Mouse (Mus musculus): Measurements from ENCODE around the gene Wasf1. TPM values are rescaled to one million over a fixed set of nuclear protein-coding genes. Genes with fewer than 3 reads are reported as not detected.

Gene Wasf1
- polyA plus RNA-seq, 1 experiment from 2014 or later = 79.7 TPM

GRCm38 (mm10) chr10:40950176-40950575 lies 66.9 kb downstream of the Wasf1 start:
- no peak overlapping the region for H3K27ac ChIP-seq
- no peaks in the 10 kb centered on the region for H3K4me1 ChIP-seq
- H3K9me3 ChIP-seq = no peaks in the 10 kb centered on the region
- no peak overlapping the region for H3K4me2 ChIP-seq (replicated peaks)
- no peak overlapping the region for H3K4me3 ChIP-seq
- H3K9ac ChIP-seq = no peak overlapping the region
- 75% methylated on average over 3 of the region's 3 CpGs for WGBS
- no peak for ATAC-seq (ENCODE audit: low FRiP score, low read depth)
- no peaks in the 10 kb centered on the region for H3K27me3 ChIP-seq (replicated peaks)
- peaks cover 15% of the 10 kb centered on the region for H3K36me3 ChIP-seq

- H3K4me1 ChIP-seq = no peaks in the 10 kb centered on the region
Observed at GRCm38 (mm10) chr10:40956206-40956605, 72.9 kb downstream of the Wasf1 start.

GRCm38 (mm10) chr10:40961365-40961764 lies 78.1 kb downstream of the Wasf1 start:
- WGBS = 53% methylated on average over 6 of the region's 6 CpGs
- H3K9ac ChIP-seq = no peak overlapping the region
- no peak overlapping the region for H3K4me2 ChIP-seq (replicated peaks)
- H3K36me3 ChIP-seq = peaks cover 8% of the 10 kb centered on the region; the same call in 1 of the 2 replicates
- no peaks in the 10 kb centered on the region for H3K4me1 ChIP-seq
- H3K4me3 ChIP-seq = no peak overlapping the region
- no peaks in the 10 kb centered on the region for H3K9me3 ChIP-seq
- no peak overlapping the region for H3K27ac ChIP-seq
- no peaks in the 10 kb centered on the region for H3K27me3 ChIP-seq (replicated peaks)
- ATAC-seq (ENCODE audit: low FRiP score, low read depth) = no peak

More at GRCm38 (mm10) chr10:40956206-40956605, 72.9 kb downstream of the Wasf1 start:
- ATAC-seq (ENCODE audit: low FRiP score, low read depth) = no peak
- H3K27ac ChIP-seq = no peak overlapping the region
- H3K9ac ChIP-seq = no peak overlapping the region
- no peak overlapping the region for H3K4me3 ChIP-seq
- H3K36me3 ChIP-seq = peaks cover 14% of the 10 kb centered on the region
- 92% methylated on average over 5 of the region's 5 CpGs for WGBS
- H3K9me3 ChIP-seq = no peaks in the 10 kb centered on the region
- no peak overlapping the region for H3K4me2 ChIP-seq (replicated peaks)
- no peaks in the 10 kb centered on the region for H3K27me3 ChIP-seq (replicated peaks)

GRCm38 (mm10) chr10:40962008-40962407 lies 78.7 kb downstream of the Wasf1 start:
- H3K4me1 ChIP-seq = no peaks in the 10 kb centered on the region
- no peak overlapping the region for H3K4me3 ChIP-seq
- H3K9ac ChIP-seq = no peak overlapping the region
- peaks cover 7% of the 10 kb centered on the region; the same call in 1 of the 2 replicates for H3K36me3 ChIP-seq
- no peak overlapping the region for H3K4me2 ChIP-seq (replicated peaks)
- no peaks in the 10 kb centered on the region for H3K9me3 ChIP-seq
- no peak; the same call in 1 of the 2 replicates for ATAC-seq (ENCODE audit: low FRiP score, low read depth)
- H3K27ac ChIP-seq = no peak overlapping the region
- H3K27me3 ChIP-seq (replicated peaks) = no peaks in the 10 kb centered on the region
- 92% methylated on average over 4 of the region's 4 CpGs for WGBS

GRCm38 (mm10) chr10:40964546-40964945 lies 81.3 kb downstream of the Wasf1 start:
- Histone ChIP-seq H3K9ac (no peak overlapping the region), H3K4me1 (peaks cover 4% of the 10 kb centered on the region; the same call in 1 of the 2 replicates), H3K9me3 (no peaks in the 10 kb centered on the region), H3K4me3 (no peak overlapping the region), H3K27me3 (replicated peaks) (no peaks in the 10 kb centered on the region), H3K4me2 (replicated peaks) (no peak overlapping the region), H3K27ac (no peak overlapping the region), H3K36me3 (no peaks in the 10 kb centered on the region)
- no peak for ATAC-seq (ENCODE audit: low FRiP score, low read depth)
- 39% methylated on average over 4 of the region's 4 CpGs for WGBS

- Histone ChIP-seq H3K27ac (no peak overlapping the region), H3K4me2 (replicated peaks) (no peak overlapping the region), H3K9me3 (no peaks in the 10 kb centered on the region), H3K4me1 (peaks cover 12% of the 10 kb centered on the region; the same call in 1 of the 2 replicates), H3K27me3 (replicated peaks) (no peaks in the 10 kb centered on the region), H3K4me3 (no peak overlapping the region), H3K9ac (no peak overlapping the region), H3K36me3 (no peaks in the 10 kb centered on the region)
- no peak for ATAC-seq (ENCODE audit: low FRiP score, low read depth)
- 73% methylated on average over 8 of the region's 8 CpGs for WGBS
Observed at GRCm38 (mm10) chr10:40968551-40968950, 85.3 kb downstream of the Wasf1 start.

- H3K4me3 ChIP-seq = peak overlapping the region; percentile 21
- H3K36me3 ChIP-seq = no peaks in the 10 kb centered on the region
- peak overlapping the region; percentile 58 for H3K4me2 ChIP-seq (replicated peaks)
- 9% methylated on average over 16 of the region's 16 CpGs for WGBS
- H3K27me3 ChIP-seq (replicated peaks) = no peaks in the 10 kb centered on the region
- no peaks in the 10 kb centered on the region for H3K9me3 ChIP-seq
- H3K9ac ChIP-seq = no peak overlapping the region
- no peak overlapping the region for H3K27ac ChIP-seq
- ATAC-seq (ENCODE audit: low FRiP score, low read depth) = peak; percentile 82; the same call in 1 of the 2 replicates
- peaks cover 12% of the 10 kb centered on the region; the same call in 1 of the 2 replicates for H3K4me1 ChIP-seq
Observed at GRCm38 (mm10) chr10:40969372-40970033, 86.2 kb downstream of the Wasf1 start.

GRCm38 (mm10) chr10:40970601-40971245 lies 87.4 kb downstream of the Wasf1 start:
- WGBS = 79% methylated on average over 12 of the region's 12 CpGs
- H3K36me3 ChIP-seq = no peaks in the 10 kb centered on the region
- no peak for ATAC-seq (ENCODE audit: low FRiP score, low read depth)

GRCm38 (mm10) chr10:40971256-40971655 lies 88.0 kb downstream of the Wasf1 start:
- Histone ChIP-seq H3K9me3 (no peaks in the 10 kb centered on the region), H3K4me1 (peaks cover 12% of the 10 kb centered on the region; the same call in 1 of the 2 replicates), H3K27me3 (replicated peaks) (no peaks in the 10 kb centered on the region), H3K27ac (no peak overlapping the region), H3K36me3 (no peaks in the 10 kb centered on the region), H3K4me3 (no peak overlapping the region), H3K4me2 (replicated peaks) (no peak overlapping the region), H3K9ac (no peak overlapping the region)
- 72% methylated on average over 5 of the region's 5 CpGs for WGBS
- no peak for ATAC-seq (ENCODE audit: low FRiP score, low read depth)

More at GRCm38 (mm10) chr10:40970601-40971245, 87.4 kb downstream of the Wasf1 start:
- H3K4me3 ChIP-seq = no peak overlapping the region
- H3K9me3 ChIP-seq = no peaks in the 10 kb centered on the region
- H3K4me2 ChIP-seq (replicated peaks) = no peak overlapping the region
- H3K27ac ChIP-seq = no peak overlapping the region
- peaks cover 12% of the 10 kb centered on the region; the same call in 1 of the 2 replicates for H3K4me1 ChIP-seq
- no peaks in the 10 kb centered on the region for H3K27me3 ChIP-seq (replicated peaks)
- no peak overlapping the region for H3K9ac ChIP-seq

GRCm38 (mm10) chr10:40983761-40984160 lies 100.5 kb downstream of the Wasf1 start:
- Histone ChIP-seq H3K4me2 (replicated peaks) (no peak overlapping the region), H3K27ac (no peak overlapping the region), H3K4me1 (no peaks in the 10 kb centered on the region), H3K4me3 (no peak overlapping the region), H3K27me3 (replicated peaks) (no peaks in the 10 kb centered on the region), H3K9me3 (no peaks in the 10 kb centered on the region), H3K36me3 (no peaks in the 10 kb centered on the region), H3K9ac (no peak overlapping the region)
- no peak for ATAC-seq (ENCODE audit: low FRiP score, low read depth)

- H3K36me3 ChIP-seq = no peaks in the 10 kb centered on the region
- no peaks in the 10 kb centered on the region for H3K9me3 ChIP-seq
- no peak overlapping the region for H3K4me3 ChIP-seq
- H3K4me2 ChIP-seq (replicated peaks) = no peak overlapping the region
- ATAC-seq (ENCODE audit: low FRiP score, low read depth) = no peak
- H3K27ac ChIP-seq = no peak overlapping the region
- H3K9ac ChIP-seq = no peak overlapping the region
- H3K4me1 ChIP-seq = no peaks in the 10 kb centered on the region
- 85% methylated on average over 3 of the region's 3 CpGs for WGBS
- H3K27me3 ChIP-seq (replicated peaks) = no peaks in the 10 kb centered on the region
Observed at GRCm38 (mm10) chr10:40984600-40984999, 101.3 kb downstream of the Wasf1 start.

GRCm38 (mm10) chr10:40985350-40985749 lies 102.1 kb downstream of the Wasf1 start:
- no peaks in the 10 kb centered on the region for H3K4me1 ChIP-seq
- WGBS = 27% methylated on average over 12 of the region's 13 CpGs
- no peak overlapping the region for H3K4me3 ChIP-seq
- no peaks in the 10 kb centered on the region for H3K36me3 ChIP-seq
- H3K9me3 ChIP-seq = no peaks in the 10 kb centered on the region
- H3K27me3 ChIP-seq (replicated peaks) = no peaks in the 10 kb centered on the region
- no peak overlapping the region for H3K27ac ChIP-seq
- peak overlapping the region; percentile 35; the same call in 1 of the 2 replicates for H3K4me2 ChIP-seq (replicated peaks)
- no peak overlapping the region for H3K9ac ChIP-seq
- peak; percentile 61; the same call in 1 of the 2 replicates for ATAC-seq (ENCODE audit: low FRiP score, low read depth)

Measured in neural tube, embryonic 12.5 days (tissue).